Comparison of ENCODE assay signal across 8 mouse cellular contexts in the genomic region with DNA sequence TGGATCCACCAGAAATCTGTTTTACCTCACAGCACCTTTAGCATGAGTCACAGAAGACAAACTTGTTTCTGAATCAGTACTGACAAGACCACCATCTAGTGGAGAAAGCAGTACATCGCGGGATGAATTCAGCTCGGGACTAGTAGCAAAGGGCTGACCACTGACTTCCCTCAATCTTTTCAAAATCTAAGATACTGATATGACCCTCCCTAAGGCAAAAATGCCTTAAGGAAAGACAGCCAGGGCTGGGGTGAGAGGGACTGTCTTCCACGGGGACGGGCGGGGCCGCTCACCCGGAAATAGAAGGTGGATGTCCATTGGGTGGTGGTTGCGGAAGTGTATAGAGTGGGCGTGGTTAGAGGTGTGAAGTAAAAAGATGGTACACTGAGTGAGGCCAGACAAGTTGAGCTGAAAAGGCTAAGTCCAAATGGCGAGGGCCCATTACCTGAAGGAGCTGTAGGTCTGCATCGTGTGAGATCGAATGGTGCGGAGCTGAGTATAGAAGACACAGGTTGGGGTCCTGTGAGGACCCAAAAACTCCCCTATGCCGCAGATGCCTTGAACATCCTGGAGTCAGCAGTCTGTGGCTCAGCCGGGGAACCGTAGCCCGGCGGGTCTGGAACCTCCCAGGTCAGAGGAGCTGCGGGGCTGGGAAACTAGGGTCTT. TPM values are rescaled to one million over a fixed set of nuclear protein-coding genes. Genes with fewer than 3 reads are reported as not detected.
DNase-seq lines count a peak whose midpoint lies in the region; ATAC-seq and TF ChIP-seq lines count a peak whose summit lies in the region.

Gene Zfp677 (plus strand): TSS at position 358 of the 666 bp plus-strand sequence.

- peak; percentile 82 for DNase-seq in CH12.LX (ENCODE audit: extremely low read depth)
- peak; percentile 74 for DNase-seq in heart, postnatal 0 days (ENCODE audit: low spot score)
- peak; percentile 72 to 73 for DNase-seq in kidney, postnatal 36 days
- peak; percentile 65 for DNase-seq in neural tube, embryonic 11.5 days (ENCODE audit: low spot score)

- ATAC-seq in cerebellum, adult (ENCODE audit: insufficient number of reproducible peaks, low FRiP score, low TSS enrichment): peak; percentile 95
- ATAC-seq in forebrain, embryonic 13.5 days: peak; percentile 99
- ATAC-seq in heart, postnatal 0 days (ENCODE audit: insufficient read depth, low read depth): peak; percentile 95
- ATAC-seq in liver, embryonic 15.5 days (ENCODE audit: insufficient read depth): peak; percentile 95
- peak; percentile 98 for ATAC-seq in neural tube, embryonic 11.5 days (ENCODE audit: insufficient read depth, low FRiP score, low TSS enrichment)
- peak; percentile 99 for ATAC-seq in stomach, embryonic 16.5 days (ENCODE audit: insufficient read depth, low FRiP score)

- no peaks in the 10 kb centered on the region for H3K27me3 ChIP-seq in CH12.LX (replicated peaks)
- H3K27me3 ChIP-seq in forebrain, embryonic 13.5 days: no peaks in the 10 kb centered on the region
- H3K27me3 ChIP-seq in heart, postnatal 0 days (ENCODE audit: control insufficient read depth, insufficient read depth, low read length): no peaks in the 10 kb centered on the region
- H3K27me3 ChIP-seq in liver, embryonic 15.5 days: no peaks in the 10 kb centered on the region
- no peaks in the 10 kb centered on the region for H3K27me3 ChIP-seq in neural tube, embryonic 11.5 days (ENCODE audit: control insufficient read depth, insufficient read depth, low read length)
- no peaks in the 10 kb centered on the region for H3K27me3 ChIP-seq in stomach, embryonic 16.5 days (ENCODE audit: control insufficient read depth, insufficient read depth, low read length)

- TF ChIP-seq RAD21 in CH12.LX (IDR thresholded peaks at IDR 0.05; ENCODE audit: low read depth, low read length): peak; percentile 45

- 7% methylated on average over 20 of the region's 20 CpGs for WGBS in forebrain, embryonic 13.5 days
- WGBS in heart, postnatal 0 days: 3% methylated on average over 20 of the region's 20 CpGs
- 2% methylated on average over 20 of the region's 20 CpGs for WGBS in liver, embryonic 15.5 days (ENCODE audit: insufficient replicate concordance)
- 4% methylated on average over 20 of the region's 20 CpGs for WGBS in neural tube, embryonic 11.5 days
- 4% methylated on average over 20 of the region's 20 CpGs for WGBS in stomach, embryonic 16.5 days

- H3K4me1 ChIP-seq in CH12.LX (ENCODE audit: control insufficient read depth in 1 of 2, insufficient read depth in 2 of 2): peaks cover 2 to 7% of the 10 kb centered on the region in 2 experiments; a peak in 2 of 4 replicates
- peaks cover 8% of the 10 kb centered on the region; the same call in 1 of the 2 replicates for H3K4me1 ChIP-seq in forebrain, embryonic 13.5 days
- H3K4me1 ChIP-seq in heart, postnatal 0 days (ENCODE audit: control insufficient read depth, insufficient read depth): peaks cover 9% of the 10 kb centered on the region
- H3K4me1 ChIP-seq in liver, embryonic 15.5 days (replicated peaks): peaks cover 14% of the 10 kb centered on the region
- no peaks in the 10 kb centered on the region for H3K4me1 ChIP-seq in neural tube, embryonic 11.5 days (ENCODE audit: control insufficient read depth, insufficient read depth, low read length)
- no peaks in the 10 kb centered on the region for H3K4me1 ChIP-seq in stomach, embryonic 16.5 days (ENCODE audit: control insufficient read depth, insufficient read depth, low read length)

- in situ Hi-C loops in CH12.LX (cut with MboI; ENCODE audit: low pct_ligation_motif_present, low pct_unique_long_range_greater_than_20kb, low sequenced_read_pairs): no loop called here

- H3K27ac ChIP-seq in CH12.LX (ENCODE audit: insufficient read depth, low read depth): no peak within 1 kb of the TSS
- no peak within 1 kb of the TSS for H3K27ac ChIP-seq in forebrain, embryonic 13.5 days
- no peak within 1 kb of the TSS for H3K27ac ChIP-seq in heart, postnatal 0 days (ENCODE audit: low read depth)
- no peak within 1 kb of the TSS for H3K27ac ChIP-seq in liver, embryonic 15.5 days (replicated peaks)
- no peak within 1 kb of the TSS for H3K27ac ChIP-seq in neural tube, embryonic 11.5 days (ENCODE audit: low read depth, low read length)
- H3K27ac ChIP-seq in stomach, embryonic 16.5 days (ENCODE audit: low read length): peak within 1 kb of the TSS; percentile 46

- TF ChIP-seq EP300 in CH12.LX (IDR thresholded peaks at IDR 0.05; ENCODE audit: low read length): no peak
- TF ChIP-seq EP300 in heart, postnatal 0 days (IDR thresholded peaks at IDR 0.05; ENCODE audit: low read depth): no peak

- dilution Hi-C loops in CH12.LX (cut with MboI; ENCODE audit: extremely low pct_ligation_motif_present, extremely low pct_unique_long_range_greater_than_20kb, low sequenced_read_pairs): no loop called here

- no peaks in the 10 kb centered on the region for H3K9me3 ChIP-seq in CH12.LX (replicated peaks; ENCODE audit: low read length)
- H3K9me3 ChIP-seq in forebrain, embryonic 13.5 days (replicated peaks): no peaks in the 10 kb centered on the region
- H3K9me3 ChIP-seq in heart, postnatal 0 days (replicated peaks; ENCODE audit: control insufficient read depth, low read length): no peaks in the 10 kb centered on the region
- no peaks in the 10 kb centered on the region for H3K9me3 ChIP-seq in liver, embryonic 15.5 days (replicated peaks)
- H3K9me3 ChIP-seq in neural tube, embryonic 11.5 days (ENCODE audit: control insufficient read depth, low read length): no peaks in the 10 kb centered on the region
- H3K9me3 ChIP-seq in stomach, embryonic 16.5 days (replicated peaks; ENCODE audit: control insufficient read depth, low read length): no peaks in the 10 kb centered on the region

- peak; percentile 62 for TF ChIP-seq POLR2A in CH12.LX (IDR thresholded peaks at IDR 0.05; ENCODE audit: low read depth, low read length)

- H3K4me3 ChIP-seq in CH12.LX (replicated peaks in 1 of 3; ENCODE audit: low read depth in 2 of 3, low read length in 2 of 3, poor library complexity in 1 of 3): peak within 1 kb of the TSS; percentile 52 to 66 (median 58)
- peak within 1 kb of the TSS; percentile 48 for H3K4me3 ChIP-seq in forebrain, embryonic 13.5 days
- H3K4me3 ChIP-seq in heart, postnatal 0 days (ENCODE audit: low read depth, low read length): peak within 1 kb of the TSS; percentile 53
- H3K4me3 ChIP-seq in liver, embryonic 15.5 days (replicated peaks): peak within 1 kb of the TSS; percentile 58
- peak within 1 kb of the TSS; percentile 37 for H3K4me3 ChIP-seq in neural tube, embryonic 11.5 days (ENCODE audit: low read depth, low read length)
- peak within 1 kb of the TSS; percentile 65 for H3K4me3 ChIP-seq in stomach, embryonic 16.5 days (replicated peaks; ENCODE audit: low read length)

- H3K36me3 ChIP-seq in CH12.LX (replicated peaks in 1 of 2; ENCODE audit: control insufficient read depth in 1 of 2, insufficient read depth in 1 of 2, low read length in 1 of 2): no peaks in the 10 kb centered on the region
- H3K36me3 ChIP-seq in forebrain, embryonic 13.5 days (ENCODE audit: poor library complexity, severe bottlenecking): no peaks in the 10 kb centered on the region
- no peaks in the 10 kb centered on the region for H3K36me3 ChIP-seq in heart, postnatal 0 days (replicated peaks; ENCODE audit: control insufficient read depth, insufficient read depth, low read length)
- H3K36me3 ChIP-seq in liver, embryonic 15.5 days (replicated peaks): no peaks in the 10 kb centered on the region
- no peaks in the 10 kb centered on the region for H3K36me3 ChIP-seq in neural tube, embryonic 11.5 days (ENCODE audit: control insufficient read depth, insufficient read depth, low read length)
- H3K36me3 ChIP-seq in stomach, embryonic 16.5 days (ENCODE audit: control insufficient read depth, insufficient read depth, low read length): no peaks in the 10 kb centered on the region

- H3K9ac ChIP-seq in CH12.LX (ENCODE audit: insufficient read depth, low read depth): peak within 1 kb of the TSS; percentile 47; the same call in 1 of the 2 replicates
- peak within 1 kb of the TSS; percentile 54 for H3K9ac ChIP-seq in forebrain, embryonic 13.5 days
- H3K9ac ChIP-seq in heart, postnatal 0 days (replicated peaks; ENCODE audit: low read depth, low read length): peak within 1 kb of the TSS; percentile 36; the same call in 1 of the 2 replicates
- no peak within 1 kb of the TSS for H3K9ac ChIP-seq in liver, embryonic 15.5 days
- H3K9ac ChIP-seq in neural tube, embryonic 11.5 days (ENCODE audit: low read length): peak within 1 kb of the TSS; percentile 37
- H3K9ac ChIP-seq in stomach, embryonic 16.5 days (ENCODE audit: low read length): peak within 1 kb of the TSS; percentile 75

- H3K4me2 ChIP-seq in CH12.LX (ENCODE audit: insufficient read depth, low read depth, poor library complexity, severe bottlenecking): peak within 1 kb of the TSS; percentile 71; the same call in 1 of the 2 replicates
- H3K4me2 ChIP-seq in forebrain, embryonic 13.5 days: peak within 1 kb of the TSS; percentile 72
- H3K4me2 ChIP-seq in heart, postnatal 0 days (ENCODE audit: low read depth, low read length): peak within 1 kb of the TSS; percentile 84
- peak within 1 kb of the TSS; percentile 84 for H3K4me2 ChIP-seq in liver, embryonic 15.5 days
- H3K4me2 ChIP-seq in neural tube, embryonic 11.5 days (ENCODE audit: low read depth): peak within 1 kb of the TSS; percentile 59
- H3K4me2 ChIP-seq in stomach, embryonic 16.5 days (ENCODE audit: low read depth, low read length): peak within 1 kb of the TSS; percentile 95

- H3K79me2 ChIP-seq in CH12.LX (replicated peaks; ENCODE audit: control insufficient read depth, extremely low read depth, insufficient read depth, poor library complexity, severe bottlenecking): no peaks in the 10 kb centered on the region

- TF ChIP-seq CTCF in CH12.LX (conservative IDR thresholded peaks at IDR 0.05 in 1 of 2, IDR thresholded peaks at IDR 0.05 in 1 of 2; ENCODE audit: low read depth in 2 of 2, low read length in 2 of 2): peak; percentile 18 to 72; a peak in 2 of 4 replicates
- TF ChIP-seq CTCF in heart, postnatal 0 days (IDR thresholded peaks at IDR 0.05; ENCODE audit: low read depth): peak; percentile 70

TF ChIP-seq in CH12.LX, 34 proteins besides CTCF, POLR2A, EP300 and RAD21 (continues in another document):
- TF ChIP-seq HCFC1 (IDR thresholded peaks at IDR 0.05; ENCODE audit: low read depth, low read length) (peak; percentile 39), TBP (conservative IDR thresholded peaks at IDR 0.05; ENCODE audit: low read depth, low read length) (0 out of 2 replicates have a peak, but pooled peaks have one; percentile 27)

RNA-seq across cellular contexts. Expression of gene Zfp677, which starts in this region (rescaled TPM):
- total RNA-seq in CH12.LX (2012; rRNA removed) (1.8 and 1.9 TPM in 2 replicates), CH12.LX (2014; rRNA removed) (4.1 and 4.7 TPM in 2 replicates)
- polyA plus RNA-seq in CH12.LX (2012; ENCODE audit: insufficient read length, low read depth): 1.2 and 1.4 TPM in 2 replicates
- polyA plus RNA-seq in forebrain, embryonic 13.5 days (2015; fragmentation: Nextera tagmentation; extraction: Ambion mirVana): 3.4 and 3.6 TPM in 2 replicates
- total RNA-seq in heart, postnatal 0 days (2014; rRNA removed; ENCODE audit: low replicate concordance): 0.12 and 0.80 TPM in 2 replicates
- 1.3 and 1.6 TPM in 2 replicates for polyA plus RNA-seq in heart, postnatal 0 days (2015; fragmentation: Nextera tagmentation; extraction: Ambion mirVana)
- 0.60 and 0.61 TPM in 2 replicates for polyA plus RNA-seq in liver, embryonic 15.5 days (2015; fragmentation: Nextera tagmentation; extraction: Ambion mirVana)
- polyA plus RNA-seq in neural tube, embryonic 11.5 days (2014; fragmentation: Nextera tagmentation; extraction: Ambion mirVana): 3.8 TPM in 2 replicates
- polyA plus RNA-seq in stomach, embryonic 16.5 days (2015; fragmentation: Nextera tagmentation; extraction: Ambion mirVana): 3.4 and 3.6 TPM in 2 replicates

Comparison
In these comparisons a context has a peak if more than half of its experiments do, and no peak if none do; other contexts are left out.
1. Peak in ATAC-seq, H3K4me3 ChIP-seq and H3K4me2 ChIP-seq in liver, embryonic 15.5 days; RNA of the gene not detected or under 1 TPM.